Mouse (Mus musculus): ENCODE measurements around the gene Terf2. TPM values are rescaled to one million over a fixed set of nuclear protein-coding genes. Genes with fewer than 3 reads are reported as not detected.
A peak's percentile ranks its signal among the peaks of the same experiment; 100 is the strongest.

Terf2 gene
- polyA plus RNA-seq (2012; rRNA removed): 10.9 and 12.7 TPM in 2 replicates

- Histone ChIP-seq H3K27me3 (ENCODE audit: control insufficient read depth, insufficient read depth, low read length) (no peaks in the 10 kb centered on the region), H3K36me3 (ENCODE audit: control insufficient read depth, insufficient read depth, low read length) (peaks cover 9% of the 10 kb centered on the region), H3K27ac (ENCODE audit: insufficient read depth, low read length) (peak within 1 kb of the TSS; percentile 96), H3K4me1 (ENCODE audit: control insufficient read depth, insufficient read depth, insufficient read length) (no peaks in the 10 kb centered on the region; the same call in 1 of the 2 replicates), H3K4me3 (ENCODE audit: extremely low read depth, insufficient read depth, insufficient read length) (peak within 1 kb of the TSS; percentile 95)
- 3% methylated on average over 38 of the region's 39 CpGs for WGBS
- TF ChIP-seq POLR2A (IDR thresholded peaks at IDR 0.05; ENCODE audit: low read depth, low read length): no peak; the same call in 1 of the 2 replicates
- no peak for TF ChIP-seq CTCF (IDR thresholded peaks at IDR 0.05; ENCODE audit: extremely low read depth, insufficient read depth, insufficient read length, insufficient replicate concordance)
- DNase-seq (ENCODE audit: low read depth in 1 of 2, low spot score in 2 of 2): peak; percentile 83 to 91
These were observed at the start of gene Terf2 for GRCm38 (mm10) chr8:107096366-107097036. Gene Terf2, minus strand, starts transcription at chr8:107096547.

DNA sequence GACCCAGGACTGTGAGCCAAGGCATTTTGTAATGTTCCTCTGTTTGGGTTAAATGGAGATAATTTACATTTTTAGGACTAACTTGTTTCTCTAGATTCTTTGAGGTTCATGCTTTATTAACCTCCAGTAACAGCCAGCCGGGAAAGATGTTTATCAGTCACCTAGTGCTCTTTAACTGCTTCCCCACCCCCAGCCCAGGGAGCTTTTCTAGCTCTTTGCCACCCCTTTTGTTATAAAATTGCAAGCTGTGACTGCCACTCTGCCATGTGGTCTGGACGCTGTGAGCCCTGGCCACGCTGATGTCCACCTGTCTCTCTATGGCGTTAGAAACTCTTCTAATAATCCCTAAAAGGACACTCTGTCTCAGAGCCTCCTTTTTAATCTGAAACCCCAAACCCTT is 47.2 kb upstream of the Terf2 start:
- no peak overlapping the region for H3K27ac ChIP-seq (ENCODE audit: insufficient read depth, low read length)
- H3K4me1 ChIP-seq (ENCODE audit: control insufficient read depth, insufficient read depth, insufficient read length): no peaks in the 10 kb centered on the region
- 85% methylated on average over 4 of the region's 4 CpGs for WGBS
- no peaks in the 10 kb centered on the region for H3K27me3 ChIP-seq (ENCODE audit: control insufficient read depth, insufficient read depth, low read length)
- TF ChIP-seq CTCF (IDR thresholded peaks at IDR 0.05; ENCODE audit: extremely low read depth, insufficient read depth, insufficient read length, insufficient replicate concordance) (no peak), POLR2A (IDR thresholded peaks at IDR 0.05; ENCODE audit: low read depth, low read length) (no peak)
- no peak for DNase-seq (ENCODE audit: low read depth in 1 of 2, low spot score in 2 of 2)
- H3K36me3 ChIP-seq (ENCODE audit: control insufficient read depth, insufficient read depth, low read length): no peaks in the 10 kb centered on the region
- H3K4me3 ChIP-seq (ENCODE audit: extremely low read depth, insufficient read depth, insufficient read length): no peak overlapping the region

DNA sequence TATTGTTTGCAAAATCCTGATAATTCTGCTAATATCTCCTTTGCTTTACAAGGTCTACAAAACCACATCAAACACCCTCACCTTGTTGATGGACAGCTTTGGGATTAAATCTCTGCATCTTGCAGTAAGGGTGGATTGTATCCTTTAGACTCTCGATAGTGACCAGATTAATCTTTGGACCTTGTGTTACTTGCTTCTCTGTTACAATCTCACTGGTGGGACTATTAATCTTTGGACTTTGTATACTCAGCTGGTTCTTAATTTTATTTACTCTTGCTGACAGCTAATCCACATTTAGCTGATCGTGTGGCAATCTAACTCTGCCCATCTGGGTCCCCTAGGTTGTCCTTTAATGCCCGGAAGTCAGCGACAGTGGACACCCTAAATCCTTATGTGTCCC is 46.2 kb upstream of the Terf2 start:
- DNase-seq (ENCODE audit: low read depth in 1 of 2, low spot score in 2 of 2): no peak
- no peak overlapping the region for H3K27ac ChIP-seq (ENCODE audit: insufficient read depth, low read length)
- 90% methylated on average over 4 of the region's 4 CpGs for WGBS
- TF ChIP-seq POLR2A (IDR thresholded peaks at IDR 0.05; ENCODE audit: low read depth, low read length) (no peak), CTCF (IDR thresholded peaks at IDR 0.05; ENCODE audit: extremely low read depth, insufficient read depth, insufficient read length, insufficient replicate concordance) (no peak)
- no peaks in the 10 kb centered on the region for H3K27me3 ChIP-seq (ENCODE audit: control insufficient read depth, insufficient read depth, low read length)
- no peaks in the 10 kb centered on the region for H3K36me3 ChIP-seq (ENCODE audit: control insufficient read depth, insufficient read depth, low read length)
- no peaks in the 10 kb centered on the region for H3K4me1 ChIP-seq (ENCODE audit: control insufficient read depth, insufficient read depth, insufficient read length)
- H3K4me3 ChIP-seq (ENCODE audit: extremely low read depth, insufficient read depth, insufficient read length): no peak overlapping the region

- Histone ChIP-seq H3K4me1 (ENCODE audit: control insufficient read depth, insufficient read depth, insufficient read length) (no peaks in the 10 kb centered on the region), H3K4me3 (ENCODE audit: extremely low read depth, insufficient read depth, insufficient read length) (no peak overlapping the region), H3K36me3 (ENCODE audit: control insufficient read depth, insufficient read depth, low read length) (no peaks in the 10 kb centered on the region), H3K27me3 (ENCODE audit: control insufficient read depth, insufficient read depth, low read length) (no peaks in the 10 kb centered on the region), H3K27ac (ENCODE audit: insufficient read depth, low read length) (no peak overlapping the region)
- WGBS: 52% methylated on average over 13 of the region's 13 CpGs
- no peak for DNase-seq (ENCODE audit: low read depth in 1 of 2, low spot score in 2 of 2)
- TF ChIP-seq CTCF (IDR thresholded peaks at IDR 0.05; ENCODE audit: extremely low read depth, insufficient read depth, insufficient read length, insufficient replicate concordance): no peak
- TF ChIP-seq POLR2A (IDR thresholded peaks at IDR 0.05; ENCODE audit: low read depth, low read length): no peak
These were observed 43.5 kb upstream of the Terf2 start for GRCm38 (mm10) chr8:107139704-107140470.

- Histone ChIP-seq H3K36me3 (ENCODE audit: control insufficient read depth, insufficient read depth, low read length) (no peaks in the 10 kb centered on the region), H3K4me1 (ENCODE audit: control insufficient read depth, insufficient read depth, insufficient read length) (no peaks in the 10 kb centered on the region), H3K27ac (ENCODE audit: insufficient read depth, low read length) (no peak overlapping the region), H3K4me3 (ENCODE audit: extremely low read depth, insufficient read depth, insufficient read length) (no peak overlapping the region), H3K27me3 (ENCODE audit: control insufficient read depth, insufficient read depth, low read length) (no peaks in the 10 kb centered on the region)
- WGBS: 89% methylated on average over 5 of the region's 5 CpGs
- no peak for TF ChIP-seq CTCF (IDR thresholded peaks at IDR 0.05; ENCODE audit: extremely low read depth, insufficient read depth, insufficient read length, insufficient replicate concordance)
- TF ChIP-seq POLR2A (IDR thresholded peaks at IDR 0.05; ENCODE audit: low read depth, low read length): no peak
- no peak for DNase-seq (ENCODE audit: low read depth in 1 of 2, low spot score in 2 of 2)
These were observed 42.0 kb upstream of the Terf2 start for GRCm38 (mm10) chr8:107138338-107138737.

DNA sequence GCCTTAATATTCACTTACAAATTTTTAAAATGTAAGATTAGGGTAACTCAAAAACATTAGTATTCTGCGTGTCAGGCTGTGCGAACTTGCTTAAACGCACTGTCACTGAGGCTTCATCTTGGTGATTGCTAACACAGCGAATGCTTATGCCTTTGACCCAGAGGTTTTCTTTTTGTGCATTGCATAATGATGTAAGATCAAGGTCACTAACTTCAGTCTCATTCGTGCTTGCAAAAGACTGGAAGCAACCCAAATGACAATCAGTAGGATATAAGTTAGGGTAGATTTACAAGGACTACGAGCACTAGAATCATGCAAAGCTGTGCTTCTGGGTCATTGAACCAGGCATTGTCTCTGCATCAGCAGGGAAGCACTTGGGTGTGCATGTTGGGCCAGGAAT is 41.2 kb upstream of the Terf2 start:
- no peak for DNase-seq (ENCODE audit: low read depth in 1 of 2, low spot score in 2 of 2)
- H3K27me3 ChIP-seq (ENCODE audit: control insufficient read depth, insufficient read depth, low read length): no peaks in the 10 kb centered on the region
- WGBS: 88% methylated on average over 6 of the region's 6 CpGs
- TF ChIP-seq CTCF (IDR thresholded peaks at IDR 0.05; ENCODE audit: extremely low read depth, insufficient read depth, insufficient read length, insufficient replicate concordance) (no peak), POLR2A (IDR thresholded peaks at IDR 0.05; ENCODE audit: low read depth, low read length) (no peak)
- H3K27ac ChIP-seq (ENCODE audit: insufficient read depth, low read length): no peak overlapping the region
- no peak overlapping the region for H3K4me3 ChIP-seq (ENCODE audit: extremely low read depth, insufficient read depth, insufficient read length)
- H3K4me1 ChIP-seq (ENCODE audit: control insufficient read depth, insufficient read depth, insufficient read length): no peaks in the 10 kb centered on the region
- no peaks in the 10 kb centered on the region for H3K36me3 ChIP-seq (ENCODE audit: control insufficient read depth, insufficient read depth, low read length)

Measured in spleen, adult 2 months (tissue).